Mouse (Mus musculus) macrophage (primary cell): ENCODE data around the gene Mark2. TPM values are rescaled to one million over a fixed set of nuclear protein-coding genes. Genes with fewer than 3 reads are reported as not detected.

Experiments
- H3K27ac ChIP-seq: fragments of 350-480 bp; formaldehyde crosslinking; 2 replicates; pipeline ENCODE4 v1.9.0; 2021
- H3K36me3 ChIP-seq: fragments of 350-480 bp; formaldehyde crosslinking; 2 replicates; pipeline ENCODE4 v1.9.0; 2021; ENCODE audit errors: inconsistent target
- H3K4me3 ChIP-seq: fragments of 350-480 bp; formaldehyde crosslinking; 2 replicates; pipeline ENCODE4 v1.9.0; 2021; ENCODE audit errors: inconsistent target
- H3K79me2 ChIP-seq: fragments of 350-480 bp; formaldehyde crosslinking; 2 replicates; pipeline ENCODE4 v1.9.0; 2021; ENCODE audit errors: inconsistent target
- whole genome bisulfite sequencing: methylation state at CpG from one replicate; pipeline ENCODE4 v1.1.7; 2026; ENCODE audit warnings: inconsistent platforms; ENCODE audit not compliant: missing documents; 5-methylcytosine and 5-hydroxymethylcytosine counted together
- polyA plus RNA-seq: library from polyadenylated mRNA; stranded (reverse); fragments of 250-400 nt; gene quantifications from 3 replicates; pipeline ENCODE4 v1.2.4, GENCODE M21; 2018; ENCODE audit warnings: inconsistent platforms

Mark2 gene
- polyA plus RNA-seq, 1 experiment from 2014 or later = 40.1 TPM

DNA sequence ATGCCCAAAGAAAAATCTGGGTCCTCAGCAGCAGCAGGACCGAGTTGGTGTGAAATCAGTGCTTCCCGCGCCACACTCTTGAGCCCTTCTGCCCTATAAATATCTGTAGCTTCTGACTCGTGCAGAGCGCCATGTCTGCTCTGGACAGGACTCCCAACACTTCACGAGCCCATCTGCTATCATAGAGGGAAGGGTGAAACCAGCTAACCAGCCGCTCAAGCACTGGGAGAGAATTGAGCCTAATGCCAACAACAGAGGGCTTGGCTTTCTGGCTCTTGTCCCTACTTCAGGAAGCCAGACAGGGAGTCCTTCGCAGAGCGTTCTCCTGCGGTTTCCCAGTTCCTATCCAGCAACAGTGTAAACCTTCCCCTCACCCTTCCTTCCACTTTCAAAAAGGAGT lies 30.4 kb downstream of the Mark2 start:
- H3K36me3 ChIP-seq = no peaks in the 10 kb centered on the region
- peaks cover 100% of the 10 kb centered on the region for H3K79me2 ChIP-seq
- H3K27ac ChIP-seq = no peak overlapping the region
- H3K4me3 ChIP-seq = no peak overlapping the region
- WGBS = 45% methylated on average over 10 of the region's 10 CpGs

DNA sequence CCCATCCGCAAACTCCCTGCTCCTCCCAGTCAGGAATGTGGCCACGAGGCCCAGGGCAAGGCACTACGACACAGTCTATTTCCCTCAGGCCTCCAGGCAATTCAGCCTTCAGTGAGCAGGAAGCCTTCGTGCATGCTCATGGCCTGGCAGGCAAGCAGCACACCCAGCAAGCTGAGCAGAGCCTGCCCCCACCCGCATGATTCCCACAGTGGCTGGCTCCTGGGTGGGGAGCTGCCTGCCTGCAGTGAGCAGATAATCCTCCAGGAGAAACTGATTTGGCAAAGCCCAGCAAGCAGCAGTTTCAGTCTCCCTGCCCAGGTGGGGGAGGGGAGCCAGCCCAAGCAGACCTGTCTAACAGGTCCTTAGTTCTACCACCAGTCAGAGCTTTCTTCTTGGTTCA lies 31.0 kb downstream of the Mark2 start:
- WGBS = 80% methylated on average over 4 of the region's 5 CpGs
- Histone ChIP-seq H3K27ac (no peak overlapping the region), H3K79me2 (peaks cover 100% of the 10 kb centered on the region), H3K36me3 (no peaks in the 10 kb centered on the region), H3K4me3 (no peak overlapping the region)

DNA sequence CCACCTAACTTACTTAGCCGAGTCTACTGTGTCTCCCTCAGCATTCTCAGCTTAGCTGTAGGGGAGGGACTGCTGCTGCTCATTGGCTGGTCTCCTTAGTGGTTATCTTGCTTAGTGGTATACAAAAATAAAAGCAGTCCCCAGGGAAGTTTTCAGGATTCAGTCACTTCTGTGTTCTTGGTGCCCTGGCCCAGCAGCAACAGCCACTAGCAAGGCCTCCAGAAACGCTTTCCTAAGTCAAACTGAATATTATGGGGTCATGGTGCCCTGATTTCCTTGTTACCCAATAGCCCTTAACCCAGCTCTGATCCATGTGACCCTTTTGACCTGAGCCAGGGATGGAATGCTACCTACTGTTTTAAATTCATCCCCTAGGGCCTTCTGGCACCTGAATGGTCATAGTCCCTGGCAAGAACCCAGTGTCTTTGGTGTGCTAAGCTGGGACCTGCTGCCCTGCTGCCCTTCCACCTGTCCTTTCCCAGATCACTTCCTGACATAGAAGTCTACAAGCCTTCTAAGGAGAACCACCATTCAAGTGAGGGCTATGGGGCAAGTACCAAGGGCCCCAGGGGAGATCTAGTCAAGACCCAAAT lies 31.8 kb downstream of the Mark2 start:
- Histone ChIP-seq H3K4me3 (no peak overlapping the region), H3K27ac (no peak overlapping the region), H3K79me2 (peaks cover 100% of the 10 kb centered on the region), H3K36me3 (no peaks in the 10 kb centered on the region)
- 59% methylated on average over 2 of the region's 2 CpGs for WGBS

DNA sequence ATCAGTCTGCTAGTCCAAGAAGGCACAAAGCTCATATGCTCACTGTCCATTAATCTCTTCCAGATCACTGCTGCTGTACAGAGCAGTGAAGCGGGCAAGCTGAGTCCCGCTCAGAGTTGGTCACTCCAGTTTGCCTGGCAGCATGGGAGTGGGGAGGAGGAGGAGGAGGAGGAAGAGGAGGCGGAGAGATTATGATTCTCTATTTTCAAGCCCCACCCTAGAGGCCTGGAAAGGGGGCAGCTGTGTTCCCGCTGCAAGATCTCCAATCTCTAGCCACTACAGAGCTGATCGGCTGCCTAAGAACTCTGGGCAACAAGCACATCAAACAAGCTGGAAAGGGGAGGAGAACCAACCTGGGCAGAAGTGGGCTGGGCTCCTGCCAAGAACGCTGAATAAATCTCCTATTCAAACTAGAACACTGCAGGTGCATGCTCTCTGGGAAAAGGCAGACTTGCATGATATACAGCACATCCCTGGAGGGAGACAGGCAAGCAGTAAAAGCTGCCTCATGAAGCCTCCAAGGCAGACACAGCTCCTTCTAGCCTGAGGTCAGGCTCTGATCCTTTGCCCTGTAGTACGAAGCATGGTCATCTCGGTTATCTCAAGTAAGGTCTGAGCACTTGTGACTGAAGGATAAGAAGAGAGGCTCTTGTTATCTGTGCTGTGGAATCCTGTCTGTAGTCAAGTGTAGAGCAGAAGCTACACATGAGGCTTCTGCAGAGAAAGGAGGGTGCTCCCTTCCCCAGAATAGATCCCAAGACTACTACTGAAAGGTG lies 33.5 kb downstream of the Mark2 start:
- no peaks in the 10 kb centered on the region for H3K36me3 ChIP-seq
- no peak overlapping the region for H3K4me3 ChIP-seq
- no peak overlapping the region for H3K27ac ChIP-seq
- peaks cover 98% of the 10 kb centered on the region for H3K79me2 ChIP-seq
- 66% methylated on average over 5 of the region's 8 CpGs for WGBS

DNA sequence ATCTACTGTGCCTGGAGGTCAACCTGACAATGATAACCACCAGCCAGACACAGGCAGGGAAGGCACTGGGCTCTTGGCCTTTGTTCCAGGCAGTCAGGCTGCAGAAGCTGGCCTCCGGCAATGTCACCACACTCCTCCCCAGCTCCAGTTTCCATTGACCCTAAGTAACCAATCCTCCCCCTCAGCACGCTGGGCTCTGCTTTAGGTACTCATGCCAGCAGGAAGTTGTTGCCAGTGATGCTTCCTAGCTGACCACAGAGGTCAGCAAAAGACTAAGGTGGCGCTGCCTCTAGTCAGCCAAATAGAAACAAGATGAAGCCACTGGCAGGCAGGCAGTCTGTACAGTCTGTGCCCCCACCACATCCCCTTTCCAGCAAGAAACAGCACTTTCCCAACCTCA lies 34.7 kb downstream of the Mark2 start:
- H3K4me3 ChIP-seq = no peak overlapping the region
- WGBS = 26% methylated on average over 3 of the region's 3 CpGs
- H3K79me2 ChIP-seq = peaks cover 98% of the 10 kb centered on the region
- H3K27ac ChIP-seq = no peak overlapping the region
- H3K36me3 ChIP-seq = no peaks in the 10 kb centered on the region

DNA sequence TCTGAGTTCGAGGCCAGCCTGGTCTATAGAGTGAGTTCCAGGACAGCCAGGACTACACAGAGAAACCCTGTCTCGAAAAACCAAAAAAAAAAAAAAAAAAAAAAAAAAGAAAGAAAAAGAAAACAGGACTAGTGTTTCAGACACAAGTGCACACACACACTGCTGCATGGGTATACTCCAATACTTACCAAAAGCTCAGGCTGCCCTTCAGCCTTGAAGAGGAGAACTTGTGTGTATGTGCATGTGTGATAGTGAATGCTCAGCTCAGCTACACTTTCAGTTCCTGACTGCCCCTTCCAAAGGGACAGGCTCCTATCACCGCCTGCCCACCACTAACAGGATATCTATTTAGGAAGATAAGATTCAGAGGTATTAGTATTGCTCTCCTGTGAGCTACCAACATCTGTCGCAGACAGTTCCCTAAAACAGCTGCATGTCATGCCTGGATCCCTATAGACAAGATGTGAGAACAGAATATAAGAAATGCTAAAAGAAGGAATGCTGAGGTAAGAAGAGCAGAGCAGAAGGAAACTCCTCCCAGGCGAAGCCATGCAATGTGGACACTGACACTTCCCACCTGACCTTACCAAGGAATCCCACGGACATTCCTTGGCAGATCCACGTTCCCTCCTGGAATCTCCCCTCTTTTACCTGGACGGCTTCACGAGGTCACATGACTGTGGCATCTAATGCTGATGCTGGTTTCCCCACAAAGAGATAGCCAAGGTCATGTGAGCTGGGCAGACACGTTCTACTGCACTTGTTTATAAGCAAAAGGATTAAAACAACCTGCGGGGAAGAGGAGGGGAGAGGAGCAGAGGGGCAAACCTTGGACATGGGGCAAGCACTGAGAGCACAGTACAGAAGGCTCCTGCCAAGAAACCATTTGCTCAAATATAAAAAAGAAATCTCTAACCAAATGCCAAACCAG lies 36.0 kb downstream of the Mark2 start:
- peaks cover 98% of the 10 kb centered on the region for H3K79me2 ChIP-seq
- H3K36me3 ChIP-seq = no peaks in the 10 kb centered on the region
- no peak overlapping the region for H3K27ac ChIP-seq
- 88% methylated on average over 10 of the region's 11 CpGs for WGBS
- H3K4me3 ChIP-seq = no peak overlapping the region

DNA sequence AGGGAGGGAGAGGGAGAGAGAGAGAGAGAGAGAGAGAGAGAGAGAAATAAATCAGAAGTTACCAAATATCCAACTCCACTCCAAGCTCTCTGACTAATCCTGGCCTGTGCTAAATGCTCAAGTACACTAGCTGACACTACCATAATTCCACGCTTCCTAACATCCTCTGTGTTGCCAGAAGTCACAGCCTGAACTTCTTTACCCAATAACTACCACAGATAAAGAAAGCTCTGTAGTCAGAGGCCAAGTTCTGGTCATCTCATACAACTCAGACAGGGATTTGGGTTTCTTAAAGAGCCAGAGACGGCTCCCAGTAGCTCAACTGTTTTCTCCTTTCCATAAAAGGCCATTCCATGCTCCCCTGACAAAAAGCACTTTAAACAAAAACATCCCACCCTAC lies 36.9 kb downstream of the Mark2 start:
- H3K79me2 ChIP-seq = peaks cover 98% of the 10 kb centered on the region
- no peaks in the 10 kb centered on the region for H3K36me3 ChIP-seq
- H3K27ac ChIP-seq = no peak overlapping the region
- 95% methylated on average over 2 of the region's 2 CpGs for WGBS
- no peak overlapping the region for H3K4me3 ChIP-seq

DNA sequence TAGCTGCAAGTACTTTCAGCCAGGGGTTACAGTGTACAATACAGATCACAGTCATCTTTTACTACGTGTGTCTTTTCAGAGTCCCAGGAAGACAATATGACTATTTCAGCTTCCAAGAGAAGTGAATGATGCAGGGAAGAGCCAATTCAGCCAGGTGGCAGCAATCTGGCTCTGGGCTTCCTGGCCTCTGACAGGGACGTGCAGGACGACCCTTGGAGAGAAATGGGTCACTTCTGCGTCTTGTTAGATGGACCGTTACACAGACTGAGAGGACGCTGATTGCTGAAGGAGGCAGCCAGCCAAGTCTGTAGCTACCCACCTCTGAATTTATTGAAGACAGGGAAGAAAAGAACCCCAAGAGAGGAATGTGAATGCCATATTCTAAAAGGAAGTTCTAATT lies 37.9 kb downstream of the Mark2 start:
- 93% methylated on average over 6 of the region's 6 CpGs for WGBS
- H3K36me3 ChIP-seq = no peaks in the 10 kb centered on the region

DNA sequence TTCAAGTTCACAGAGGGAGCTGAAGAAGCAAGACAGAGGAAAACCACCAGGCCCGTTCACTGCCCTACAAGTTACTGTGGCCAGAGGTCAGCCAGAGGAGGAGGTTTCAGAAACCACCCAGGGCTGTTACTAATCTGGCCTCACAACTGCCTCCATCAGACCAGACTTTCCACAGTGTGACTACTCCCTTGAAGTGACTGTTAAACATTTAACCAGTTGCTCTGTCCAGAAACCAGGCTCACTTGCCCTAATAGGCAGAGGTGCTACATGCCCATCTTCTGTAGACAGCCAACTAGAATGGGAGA lies 39.2 kb downstream of the Mark2 start:
- Histone ChIP-seq H3K4me3 (no peak overlapping the region), H3K27ac (no peak overlapping the region), H3K79me2 (peaks cover 98% of the 10 kb centered on the region), H3K36me3 (no peaks in the 10 kb centered on the region)
- 77% methylated on average over 1 of the region's 1 CpGs for WGBS

More for the DNA sequence above, 37.9 kb downstream of the Mark2 start:
- Histone ChIP-seq H3K79me2 (peaks cover 98% of the 10 kb centered on the region), H3K27ac (no peak overlapping the region), H3K4me3 (no peak overlapping the region)

DNA sequence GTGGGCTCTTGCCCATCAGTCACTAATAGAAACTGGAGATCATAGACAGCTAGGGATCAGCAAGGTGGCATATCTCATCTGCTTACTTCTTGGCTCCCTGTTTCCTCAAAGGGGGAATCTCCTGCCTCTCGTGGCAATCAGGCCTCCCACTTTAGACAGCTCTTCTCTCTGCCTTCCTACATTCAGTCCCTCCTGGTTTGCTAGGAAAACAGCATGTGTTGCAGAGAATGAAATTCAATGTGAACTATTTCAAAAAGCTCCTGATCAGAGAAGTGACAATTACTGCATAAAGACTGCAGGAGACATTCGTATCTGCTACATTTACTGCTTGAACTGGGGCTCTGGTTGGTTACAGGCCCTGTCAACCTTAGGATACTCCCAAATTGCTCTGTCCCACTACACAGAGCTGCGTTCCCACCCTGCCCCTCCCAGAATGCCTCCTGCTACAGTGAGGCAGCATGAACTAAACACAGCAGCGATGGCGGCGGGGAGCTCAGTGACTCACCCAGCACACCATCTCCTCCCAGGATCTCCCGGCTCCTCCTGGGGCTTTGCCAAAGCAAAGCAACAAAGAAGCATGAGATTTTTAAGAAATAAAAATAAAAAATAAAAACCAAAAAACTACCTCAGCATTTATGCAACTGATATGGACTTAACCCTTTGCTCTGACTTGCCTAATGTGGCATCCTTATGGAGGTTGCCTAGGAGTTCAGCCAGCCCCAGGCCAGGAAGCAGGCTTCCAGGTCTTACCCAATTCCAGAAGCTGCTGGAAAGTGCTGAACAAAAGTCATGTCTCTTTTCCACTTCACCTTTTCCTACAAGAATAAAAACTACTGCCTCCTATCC lies 39.8 kb downstream of the Mark2 start:
- WGBS = 89% methylated on average over 7 of the region's 7 CpGs
- Histone ChIP-seq H3K79me2 (peaks cover 98% of the 10 kb centered on the region), H3K4me3 (no peak overlapping the region), H3K36me3 (no peaks in the 10 kb centered on the region), H3K27ac (no peak overlapping the region)

DNA sequence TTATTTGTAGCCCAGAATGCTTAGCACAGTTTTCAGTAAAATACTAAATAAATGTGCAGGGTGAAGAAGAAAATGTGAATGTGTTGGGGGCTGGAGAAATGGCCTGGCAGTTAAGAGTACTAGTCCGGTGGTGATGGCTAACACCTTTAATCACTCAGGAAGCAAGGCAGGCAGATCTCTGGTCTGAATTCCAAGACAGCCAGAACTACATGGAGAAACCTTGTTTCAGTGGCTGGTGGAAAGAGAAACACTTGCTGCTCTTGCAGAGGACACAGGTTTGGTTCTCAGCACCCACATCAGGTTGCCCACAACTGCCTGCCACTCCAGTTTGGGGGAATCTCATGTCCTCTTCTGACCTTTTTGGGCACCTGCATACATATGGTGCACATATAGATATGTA lies 41.6 kb downstream of the Mark2 start:
- Histone ChIP-seq H3K27ac (no peak overlapping the region), H3K79me2 (peaks cover 98% of the 10 kb centered on the region), H3K36me3 (no peaks in the 10 kb centered on the region), H3K4me3 (no peak overlapping the region)
- WGBS = 100% methylated on average over 1 of the region's 1 CpGs

DNA sequence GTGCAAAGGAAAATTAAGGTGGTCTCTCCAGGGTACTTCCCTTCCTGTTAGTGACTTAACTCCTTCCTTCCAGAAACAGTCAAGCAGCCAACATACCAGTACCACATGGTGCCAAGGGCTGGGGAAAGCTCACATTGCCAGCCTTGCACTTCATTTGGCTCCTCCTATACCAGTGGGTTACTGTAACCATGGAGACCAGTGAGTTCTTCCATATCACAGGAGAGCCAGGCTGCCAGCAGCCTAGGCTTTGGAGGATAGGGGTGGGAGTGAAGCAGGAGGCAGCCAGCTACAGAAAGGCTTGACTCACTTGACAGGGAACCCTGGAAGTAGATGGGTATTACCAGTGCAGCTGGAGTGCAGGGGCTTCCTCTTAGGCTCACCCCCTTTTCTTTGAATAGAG lies 42.6 kb downstream of the Mark2 start:
- Histone ChIP-seq H3K27ac (no peak overlapping the region), H3K79me2 (peaks cover 98% of the 10 kb centered on the region), H3K4me3 (no peak overlapping the region), H3K36me3 (no peaks in the 10 kb centered on the region)

DNA sequence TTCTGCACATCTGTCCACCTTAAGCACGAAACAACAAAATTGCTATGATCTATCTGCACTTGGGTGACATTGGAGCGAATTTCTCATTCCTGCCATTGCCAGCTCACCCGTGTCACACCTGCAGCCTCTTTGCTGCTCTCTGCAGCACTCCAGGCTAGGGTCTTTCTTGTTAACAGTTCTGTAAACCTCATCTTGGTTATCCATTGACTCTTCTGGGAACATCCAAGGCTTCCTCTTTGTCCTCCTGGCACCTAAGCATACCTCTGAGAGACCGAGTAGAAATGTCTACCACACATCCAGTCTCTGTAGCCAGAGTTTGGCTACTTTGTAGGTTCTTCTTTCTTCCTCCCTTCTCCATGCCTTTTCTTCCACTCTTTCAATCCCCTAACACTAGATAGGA lies 45.7 kb downstream of the Mark2 start:
- H3K27ac ChIP-seq = no peak overlapping the region
- 93% methylated on average over 4 of the region's 4 CpGs for WGBS
- no peaks in the 10 kb centered on the region; the same call in 1 of the 2 replicates for H3K36me3 ChIP-seq
- H3K79me2 ChIP-seq = peaks cover 100% of the 10 kb centered on the region
- H3K4me3 ChIP-seq = no peak overlapping the region

DNA sequence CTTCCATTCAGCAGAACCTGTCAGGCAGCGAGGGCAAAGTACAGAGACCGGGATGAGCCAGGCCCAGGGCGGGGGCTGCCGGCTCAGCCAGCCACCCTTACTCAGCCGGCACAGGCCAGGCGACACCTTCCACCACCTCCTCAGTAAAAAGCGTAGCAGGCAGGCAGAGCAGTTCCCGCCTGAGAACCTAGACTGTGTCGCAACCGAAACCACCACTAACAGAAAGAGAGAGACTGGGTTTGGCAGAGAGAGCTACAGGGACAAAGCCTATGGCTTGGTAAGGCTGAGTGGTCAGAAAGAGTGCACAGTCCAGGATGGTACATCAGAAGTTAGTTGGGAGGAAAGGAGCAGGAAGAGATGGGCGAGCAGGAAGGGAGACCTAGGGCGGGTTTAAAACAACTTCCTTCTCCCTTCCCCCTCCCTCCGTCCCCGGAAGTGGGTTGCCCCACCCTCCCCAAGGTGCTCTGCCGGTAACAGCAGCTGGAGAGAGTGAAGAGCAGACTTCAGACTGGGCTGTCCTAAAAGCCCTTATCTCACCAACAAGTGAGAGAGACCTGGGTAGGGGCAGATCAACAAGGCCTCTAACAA lies 46.5 kb downstream of the Mark2 start:
- WGBS = 13% methylated on average over 15 of the region's 15 CpGs
- Histone ChIP-seq H3K36me3 (no peaks in the 10 kb centered on the region; the same call in 1 of the 2 replicates), H3K27ac (peak overlapping the region; percentile 5; the same call in 1 of the 2 replicates), H3K79me2 (peaks cover 99% of the 10 kb centered on the region), H3K4me3 (peak overlapping the region; percentile 10; the same call in 1 of the 2 replicates)
